20 mouse cellular contexts compared by ENCODE assay signal in the genomic region with DNA sequence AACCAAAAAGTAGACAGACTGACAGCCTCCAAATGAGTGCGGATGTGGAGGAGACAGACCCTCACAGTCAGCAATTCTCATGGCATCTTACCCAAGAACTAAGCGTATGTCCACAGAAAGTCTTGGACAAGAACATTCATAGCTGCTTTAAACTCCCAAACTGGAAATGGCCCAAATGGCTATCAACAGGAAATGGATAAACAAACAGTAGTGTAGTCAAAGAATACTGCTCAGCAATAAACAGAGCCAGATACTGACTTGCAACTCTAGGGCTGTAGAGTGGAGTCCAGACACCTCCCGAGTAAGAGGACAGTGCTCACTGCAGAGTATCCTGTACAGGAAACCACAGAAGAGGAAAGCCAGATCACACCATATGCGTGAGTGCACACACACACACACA. TPM values are rescaled to one million over a fixed set of nuclear protein-coding genes. Genes with fewer than 3 reads are reported as not detected.
DNase-seq lines count a peak whose midpoint lies in the region; ATAC-seq and TF ChIP-seq lines count a peak whose summit lies in the region.
"Had no signal": no experiment of that assay in that cellular context is flagged by ENCODE, and none has a peak within 500 bp of the region (broad histone marks: within the 10 kb centered on the region; RNA-seq: fewer than 3 reads in every experiment).

No protein-coding gene starts in this region.

- intact Hi-C loops in left cerebral cortex, adult 2 months (cut with DNase I) = no loop called here

- H3K27ac ChIP-seq in intestine, embryonic 16.5 days (ENCODE audit: low read length) = peak overlapping the region; percentile 9; the same call in 1 of the 2 replicates
- H3K27ac ChIP-seq in intestine, embryonic 15.5 days = no peak overlapping the region
- H3K27ac ChIP-seq in lung, embryonic 15.5 days = peak overlapping the region; percentile 41; the same call in 1 of the 2 replicates
- H3K27ac ChIP-seq in liver, postnatal 0 days (ENCODE audit: low read depth) = 0 out of 2 replicates have a peak overlapping the region, but pooled peaks have one; percentile 26
- H3K27ac ChIP-seq in left cerebral cortex, adult 2 months = no peak overlapping the region
- H3K27ac ChIP-seq: forebrain, embryonic 10.5 days; limb, embryonic 13.5 days; macrophage; midbrain, embryonic 12.5 days had no signal

- H3K36me3 ChIP-seq in intestine, embryonic 16.5 days (ENCODE audit: control insufficient read depth, insufficient read depth, low read length) = no peaks in the 10 kb centered on the region
- no peaks in the 10 kb centered on the region for H3K36me3 ChIP-seq in intestine, embryonic 15.5 days
- H3K36me3 ChIP-seq in lung, embryonic 15.5 days = no peaks in the 10 kb centered on the region
- H3K36me3 ChIP-seq in liver, postnatal 0 days (replicated peaks; ENCODE audit: insufficient read depth, low read length) = no peaks in the 10 kb centered on the region
- H3K36me3 ChIP-seq: forebrain, embryonic 10.5 days; heart, embryonic 12.5 days; limb, embryonic 13.5 days; midbrain, embryonic 12.5 days had no signal

- no peak overlapping the region for H3K4me2 ChIP-seq in intestine, embryonic 16.5 days (ENCODE audit: low read depth, low read length)
- no peak overlapping the region for H3K4me2 ChIP-seq in intestine, embryonic 15.5 days (replicated peaks)
- no peak overlapping the region for H3K4me2 ChIP-seq in lung, embryonic 15.5 days
- H3K4me2 ChIP-seq in liver, postnatal 0 days (ENCODE audit: low read depth, low read length) = no peak overlapping the region
- H3K4me2 ChIP-seq: heart, embryonic 12.5 days; limb, embryonic 13.5 days; midbrain, embryonic 12.5 days had no signal

- TF ChIP-seq POLR2A in lung, adult 2 months (IDR thresholded peaks at IDR 0.05; ENCODE audit: borderline replicate concordance, extremely low read depth, low read depth, low read length) = no peak

- no peak overlapping the region for H3K4me3 ChIP-seq in intestine, embryonic 16.5 days (ENCODE audit: low read length)
- H3K4me3 ChIP-seq in intestine, embryonic 15.5 days (replicated peaks) = no peak overlapping the region
- H3K4me3 ChIP-seq in lung, embryonic 15.5 days = no peak overlapping the region
- no peak overlapping the region for H3K4me3 ChIP-seq in lung, adult 2 months (replicated peaks; ENCODE audit: extremely low read depth, low read depth, low read length)
- H3K4me3 ChIP-seq in liver, postnatal 0 days (ENCODE audit: low read depth, low read length) = no peak overlapping the region
- no peak overlapping the region for H3K4me3 ChIP-seq in left cerebral cortex, adult 2 months
- H3K4me3 ChIP-seq: forebrain, embryonic 10.5 days; heart, embryonic 12.5 days; limb, embryonic 13.5 days; midbrain, embryonic 12.5 days had no signal

- H3K4me1 ChIP-seq in intestine, embryonic 16.5 days (ENCODE audit: control insufficient read depth, insufficient read depth, low read length) = peaks cover 16% of the 10 kb centered on the region
- peaks cover 5% of the 10 kb centered on the region; the same call in 1 of the 2 replicates for H3K4me1 ChIP-seq in intestine, embryonic 15.5 days (replicated peaks)
- peaks cover 25% of the 10 kb centered on the region for H3K4me1 ChIP-seq in lung, embryonic 15.5 days
- peaks cover 10% of the 10 kb centered on the region for H3K4me1 ChIP-seq in lung, adult 2 months (ENCODE audit: control insufficient read depth, insufficient read depth, low read length)
- peaks cover 21% of the 10 kb centered on the region for H3K4me1 ChIP-seq in liver, postnatal 0 days (ENCODE audit: insufficient read depth)
- H3K4me1 ChIP-seq: midbrain, embryonic 12.5 days had no signal

- H3K9ac ChIP-seq in intestine, embryonic 16.5 days (ENCODE audit: low read depth, low read length) = no peak overlapping the region
- no peak overlapping the region for H3K9ac ChIP-seq in intestine, embryonic 15.5 days
- H3K9ac ChIP-seq in lung, embryonic 15.5 days = no peak overlapping the region
- no peak overlapping the region for H3K9ac ChIP-seq in liver, postnatal 0 days (replicated peaks)
- H3K9ac ChIP-seq: heart, embryonic 12.5 days; limb, embryonic 13.5 days; midbrain, embryonic 12.5 days had no signal

- DNase-seq in lung, adult 2 months = no peak
- no peak for DNase-seq in liver, postnatal 0 days
- no peak for DNase-seq in adrenal gland, adult 2 months
- DNase-seq in left cerebral cortex, adult 2 months (ENCODE audit: extremely low spot score in 1 of 2, low spot score in 2 of 2) = no peak
- DNase-seq: cerebellum, adult 8-10 months; heart, postnatal 4 days; kidney, adult 8-10 months; retina, postnatal 1 day; right cerebral cortex, postnatal 4 days; thymus, postnatal 25 days had no signal

- H3K27me3 ChIP-seq in intestine, embryonic 16.5 days (replicated peaks; ENCODE audit: control insufficient read depth, insufficient read depth, low read length) = no peaks in the 10 kb centered on the region
- H3K27me3 ChIP-seq in intestine, embryonic 15.5 days (replicated peaks) = no peaks in the 10 kb centered on the region
- H3K27me3 ChIP-seq in lung, embryonic 15.5 days = no peaks in the 10 kb centered on the region
- no peaks in the 10 kb centered on the region for H3K27me3 ChIP-seq in liver, postnatal 0 days (ENCODE audit: insufficient read depth, low read length)
- H3K27me3 ChIP-seq: CH12.LX; heart, embryonic 12.5 days; limb, embryonic 13.5 days; midbrain, embryonic 12.5 days had no signal

- 72% methylated on average over 4 of the region's 4 CpGs for WGBS in intestine, embryonic 16.5 days
- WGBS in intestine, embryonic 15.5 days = 73% methylated on average over 4 of the region's 4 CpGs
- 57% methylated on average over 4 of the region's 4 CpGs for WGBS in lung, embryonic 15.5 days
- WGBS in lung, adult 2 months = 33% methylated on average over 4 of the region's 4 CpGs
- WGBS in liver, postnatal 0 days (ENCODE audit: insufficient replicate concordance) = 47% methylated on average over 4 of the region's 4 CpGs

- no peaks in the 10 kb centered on the region for H3K9me3 ChIP-seq in intestine, embryonic 16.5 days (ENCODE audit: control insufficient read depth, low read length)
- H3K9me3 ChIP-seq in intestine, embryonic 15.5 days = no peaks in the 10 kb centered on the region
- H3K9me3 ChIP-seq in lung, embryonic 15.5 days = peaks cover 5% of the 10 kb centered on the region; the same call in 1 of the 2 replicates
- H3K9me3 ChIP-seq in liver, postnatal 0 days (ENCODE audit: low read length) = no peaks in the 10 kb centered on the region
- H3K9me3 ChIP-seq: midbrain, embryonic 12.5 days had no signal

- TF ChIP-seq EP300 in liver, postnatal 0 days (IDR thresholded peaks at IDR 0.05; ENCODE audit: low read depth) = 0 out of 2 replicates have a peak, but pooled peaks have one; percentile 47

- no peak for TF ChIP-seq CTCF in lung, adult 2 months (IDR thresholded peaks at IDR 0.05; ENCODE audit: insufficient read depth, low read length)
- no peak for TF ChIP-seq CTCF in liver, postnatal 0 days (IDR thresholded peaks at IDR 0.05; ENCODE audit: low read depth)
- no peak for TF ChIP-seq CTCF in left cerebral cortex, adult 2 months (IDR thresholded peaks at IDR 0.05)

- ATAC-seq in intestine, embryonic 16.5 days = no peak
- ATAC-seq in intestine, embryonic 15.5 days = no peak
- ATAC-seq in lung, embryonic 15.5 days (ENCODE audit: borderline replicate concordance, extremely low read depth, low FRiP score, low TSS enrichment) = peak; percentile 71
- ATAC-seq in liver, postnatal 0 days = peak; percentile 19; the same call in 1 of the 2 replicates
- ATAC-seq: hindbrain, embryonic 16.5 days had no signal

RNA-seq across cellular contexts. Expression of gene Fam102a, which starts 35.8 kb away (rescaled TPM):
- 7.6 and 9.4 TPM in 2 replicates for polyA plus RNA-seq in intestine, embryonic 16.5 days (2015; fragmentation: Nextera tagmentation; extraction: Ambion mirVana)
- 9.7 and 9.8 TPM in 2 replicates for polyA plus RNA-seq in intestine, embryonic 15.5 days (2015; fragmentation: Nextera tagmentation; extraction: Ambion mirVana)
- 12.3 and 12.6 TPM in 2 replicates for polyA plus RNA-seq in lung, embryonic 15.5 days (2015; fragmentation: Nextera tagmentation; extraction: Ambion mirVana)
- polyA plus RNA-seq in lung, adult 2 months (2012; rRNA removed) = 23.7 and 24.0 TPM in 2 replicates
- polyA plus RNA-seq in liver, postnatal 0 days (2015; fragmentation: Nextera tagmentation; extraction: Ambion mirVana) = 4.8 and 6.1 TPM in 2 replicates
- total RNA-seq in adrenal gland, adult 2 months (2021) = 10 to 100 TPM; 37.1 to 40.8 TPM
- polyA plus RNA-seq in adrenal gland, adult 2 months (2012; rRNA removed) = 40.2 and 43.1 TPM in 2 replicates
- total RNA-seq in left cerebral cortex, adult 2 months (2021) = 10 to 100 TPM; 61.1 to 64.8 TPM

RNA-seq across cellular contexts. Expression of gene Slc25a25, which starts 48.1 kb away (rescaled TPM):
- 19.3 and 19.9 TPM in 2 replicates for polyA plus RNA-seq in intestine, embryonic 16.5 days (2015; fragmentation: Nextera tagmentation; extraction: Ambion mirVana)
- polyA plus RNA-seq in intestine, embryonic 15.5 days (2015; fragmentation: Nextera tagmentation; extraction: Ambion mirVana) = 20.0 and 20.1 TPM in 2 replicates
- polyA plus RNA-seq in lung, embryonic 15.5 days (2015; fragmentation: Nextera tagmentation; extraction: Ambion mirVana) = 19.6 and 21.5 TPM in 2 replicates
- polyA plus RNA-seq in lung, adult 2 months (2012; rRNA removed) = 19.9 and 21.9 TPM in 2 replicates
- polyA plus RNA-seq in liver, postnatal 0 days (2015; fragmentation: Nextera tagmentation; extraction: Ambion mirVana) = 32.4 and 36.9 TPM in 2 replicates
- 10 to 100 TPM; 34.0 to 79.5 TPM for total RNA-seq in adrenal gland, adult 2 months (2021)
- polyA plus RNA-seq in adrenal gland, adult 2 months (2012; rRNA removed) = 35.2 and 36.8 TPM in 2 replicates
- total RNA-seq in left cerebral cortex, adult 2 months (2021) = 10 to 100 TPM; 65.2 to 79.1 TPM

RNA-seq across cellular contexts. Expression of gene Naif1, which starts 49.1 kb away (rescaled TPM):
- 5.1 and 5.3 TPM in 2 replicates for polyA plus RNA-seq in intestine, embryonic 16.5 days (2015; fragmentation: Nextera tagmentation; extraction: Ambion mirVana)
- polyA plus RNA-seq in intestine, embryonic 15.5 days (2015; fragmentation: Nextera tagmentation; extraction: Ambion mirVana) = 4.7 and 5.0 TPM in 2 replicates
- polyA plus RNA-seq in lung, embryonic 15.5 days (2015; fragmentation: Nextera tagmentation; extraction: Ambion mirVana) = 6.6 and 7.1 TPM in 2 replicates
- 5.1 and 5.5 TPM in 2 replicates for polyA plus RNA-seq in lung, adult 2 months (2012; rRNA removed)
- polyA plus RNA-seq in liver, postnatal 0 days (2015; fragmentation: Nextera tagmentation; extraction: Ambion mirVana) = 1.6 and 1.8 TPM in 2 replicates
- total RNA-seq in adrenal gland, adult 2 months (2021) = 1 to 10 TPM; 5.1 to 5.9 TPM
- polyA plus RNA-seq in adrenal gland, adult 2 months (2012; rRNA removed) = 6.1 and 6.6 TPM in 2 replicates
- 1 to 10 TPM; 3.3 to 3.7 TPM for total RNA-seq in left cerebral cortex, adult 2 months (2021)

Comparison
In these comparisons a context has a peak if more than half of its experiments do, and no peak if none do; other contexts are left out.
1. H3K27ac ChIP-seq: peak in intestine, embryonic 16.5 days (single experiment), lung, embryonic 15.5 days (single experiment) and liver, postnatal 0 days (single experiment); none in intestine, embryonic 15.5 days (single experiment) and left cerebral cortex, adult 2 months (single experiment).
2. ATAC-seq: peak in lung, embryonic 15.5 days (single experiment) and liver, postnatal 0 days (single experiment); none in intestine, embryonic 16.5 days (single experiment) and intestine, embryonic 15.5 days (single experiment).